Mouse (Mus musculus) limb, embryonic 14.5 days (tissue): ENCODE data around the gene Zfp617. TPM values are rescaled to one million over a fixed set of nuclear protein-coding genes. Genes with fewer than 3 reads are reported as not detected.

Experiments used
- ATAC-seq: fragments of 200-750 bp; cut with Nextera tagmentation; 2 replicates; pipeline ENCODE4 v1.8.0; 2017; ENCODE audit warnings: low read depth, moderate number of reproducible peaks, moderate TSS enrichment; ENCODE audit not compliant: low FRiP score
- DNase-seq: peaks from one replicate; pipeline ENCODE4 v3.0.0-alpha.2; 2015; ENCODE audit warnings: low spot score
- H3K27ac ChIP-seq: fragments of 300-500 bp; sonication (generic); replicated peaks from 2 replicates; pipeline ENCODE4 v1.5.1; 2014; ENCODE audit warnings: low read depth, mild to moderate bottlenecking, low read length, moderate library complexity, mixed read lengths
- H3K27me3 ChIP-seq: fragments of 300-500 bp; sonication (generic); 2 replicates; pipeline ENCODE4 v1.6.1; 2014; ENCODE audit warnings: low read length, mixed read lengths; ENCODE audit not compliant: control insufficient read depth, insufficient read depth
- H3K36me3 ChIP-seq: fragments of 300-500 bp; sonication (generic); 2 replicates; pipeline ENCODE4 v1.6.1; 2014; ENCODE audit warnings: mild to moderate bottlenecking, low read length, moderate library complexity, mixed read lengths; ENCODE audit not compliant: control insufficient read depth, insufficient read depth
- H3K4me1 ChIP-seq: fragments of 300-500 bp; sonication (generic); 2 replicates; pipeline ENCODE4 v1.6.1; 2014; ENCODE audit warnings: antibody characterized with exemption, low read length, mixed read lengths; ENCODE audit not compliant: control insufficient read depth, insufficient read depth
- H3K4me2 ChIP-seq: fragments of 300-500 bp; sonication (generic); replicated peaks from 2 replicates; pipeline ENCODE4 v1.6.1; 2014; ENCODE audit warnings: low read depth, mild to moderate bottlenecking, low read length, moderate library complexity; ENCODE audit not compliant: severe bottlenecking
- H3K4me3 ChIP-seq: fragments of 300-500 bp; sonication (generic); replicated peaks from 2 replicates; pipeline ENCODE4 v1.5.1; 2014; ENCODE audit warnings: low read length
- H3K9ac ChIP-seq: fragments of 300-500 bp; sonication (generic); 2 replicates; pipeline ENCODE4 v1.6.1; 2014; ENCODE audit warnings: mild to moderate bottlenecking, low read depth, low read length, moderate library complexity; ENCODE audit not compliant: severe bottlenecking
- H3K9me3 ChIP-seq: fragments of 300-500 bp; sonication (generic); 2 replicates; pipeline ENCODE4 v1.6.1; 2016; ENCODE audit warnings: low read length; ENCODE audit not compliant: control insufficient read depth
- POLR2A ChIP-seq: fragments of 200-500 bp; IDR thresholded peaks from 2 replicates; pipeline ENCODE4 v1.8.0; 2012; ENCODE audit warnings: inconsistent platforms, mild to moderate bottlenecking, moderate library complexity, borderline replicate concordance; ENCODE audit not compliant: insufficient read depth, insufficient read length; ENCODE audit errors: extremely low read depth
- WGBS: fragments of 180-500 bp; shearing (Covaris S2); extraction: QIAGEN DNeasy Blood & Tissue Kit; methylation state at CpG from one replicate; pipeline ENCODE4 v1.1.7; 2014; 5-methylcytosine and 5-hydroxymethylcytosine counted together
- polyA plus RNA-seq, 2 experiments: library from polyadenylated mRNA; depleted of rRNA in 1 of 2; stranded (reverse) in 1 of 2; unstranded in 1 of 2; fragments of >200 nt; fragmentation: Nextera tagmentation in 1 of 2; extraction: Ambion mirVana in 1 of 2; gene quantifications; 2 replicates each; pipeline versions ENCODE4 v1.2.1 to v1.2.3; 2012 to 2014

Gene Zfp617
- polyA plus RNA-seq, 2 experiments: 14.9 to 21.2 TPM

DNA sequence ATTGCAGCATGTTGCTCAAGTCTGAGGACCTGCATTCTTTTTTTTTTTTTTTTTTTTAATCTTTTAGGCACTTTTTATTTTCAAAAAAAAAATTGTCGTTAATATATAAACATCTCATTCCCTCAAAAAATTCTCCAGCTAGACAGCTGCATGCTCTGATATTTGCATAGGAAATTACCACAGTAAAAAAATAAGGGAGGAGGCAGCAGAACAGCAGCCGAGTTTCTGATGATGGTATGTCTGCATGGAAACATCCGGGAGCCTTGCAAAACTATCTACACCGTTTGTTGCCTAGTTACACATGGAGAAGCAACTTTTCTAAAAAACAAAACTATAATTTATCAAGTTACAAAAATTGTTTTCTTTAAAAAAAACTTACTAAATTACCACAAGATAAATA lies 73.0 kb downstream of the Zfp617 start:
- no peaks in the 10 kb centered on the region for H3K4me1 ChIP-seq
- H3K36me3 ChIP-seq: no peaks in the 10 kb centered on the region
- ATAC-seq: no peak
- no peak overlapping the region for H3K9ac ChIP-seq
- no peak overlapping the region for H3K4me2 ChIP-seq
- 82% methylated on average over 4 of the region's 4 CpGs for WGBS
- no peak for TF ChIP-seq POLR2A
- DNase-seq: no peak
- H3K27me3 ChIP-seq: no peaks in the 10 kb centered on the region
- no peak overlapping the region for H3K4me3 ChIP-seq
- H3K27ac ChIP-seq: no peak overlapping the region
- H3K9me3 ChIP-seq: no peaks in the 10 kb centered on the region

Other genes with a start within 250 kb of the Zfp617 start
- 0.28 and 0.39 TPM in 2 replicates for gene Unc13a, start 236.9 kb upstream of the Zfp617 start, polyA plus RNA-seq (2012; rRNA removed)
- 0.91 and 0.97 TPM in 2 replicates for gene Unc13a, start 236.9 kb upstream of the Zfp617 start, polyA plus RNA-seq (2014; fragmentation: Nextera tagmentation; extraction: Ambion mirVana)
- gene Jak3, start 232.3 kb upstream of the Zfp617 start, polyA plus RNA-seq (2012; rRNA removed): 8.0 and 11.1 TPM in 2 replicates
- gene Jak3, start 232.3 kb upstream of the Zfp617 start, polyA plus RNA-seq (2014; fragmentation: Nextera tagmentation; extraction: Ambion mirVana): 5.2 and 5.3 TPM in 2 replicates
- 1.8 and 2.5 TPM in 2 replicates for gene Insl3, start 219.4 kb upstream of the Zfp617 start, polyA plus RNA-seq (2012; rRNA removed)
- 1.7 TPM in 1 of 2 replicates, not detected in the other for gene Insl3, start 219.4 kb upstream of the Zfp617 start, polyA plus RNA-seq (2014; fragmentation: Nextera tagmentation; extraction: Ambion mirVana)
- gene B3gnt3, start 206.8 kb upstream of the Zfp617 start, polyA plus RNA-seq (2012; rRNA removed): 1.1 and 1.5 TPM in 2 replicates
- 0.67 and 0.77 TPM in 2 replicates for gene B3gnt3, start 206.8 kb upstream of the Zfp617 start, polyA plus RNA-seq (2014; fragmentation: Nextera tagmentation; extraction: Ambion mirVana)
- gene Fcho1, start 182.9 kb upstream of the Zfp617 start, polyA plus RNA-seq (2012; rRNA removed): 10.4 and 11.0 TPM in 2 replicates
- 3.3 and 3.6 TPM in 2 replicates for gene Fcho1, start 182.9 kb upstream of the Zfp617 start, polyA plus RNA-seq (2014; fragmentation: Nextera tagmentation; extraction: Ambion mirVana)
- gene Zfp709, start 26.6 kb upstream of the Zfp617 start, polyA plus RNA-seq (2012; rRNA removed): 1.9 and 2.3 TPM in 2 replicates
- gene Zfp709, start 26.6 kb upstream of the Zfp617 start, polyA plus RNA-seq (2014; fragmentation: Nextera tagmentation; extraction: Ambion mirVana): 7.9 and 9.0 TPM in 2 replicates
- gene Zfp882, start within 50 bp of the Zfp617 start, polyA plus RNA-seq (2012; rRNA removed): 3.4 and 5.5 TPM in 2 replicates
- 5.7 TPM in 2 replicates for gene Zfp882, start within 50 bp of the Zfp617 start, polyA plus RNA-seq (2014; fragmentation: Nextera tagmentation; extraction: Ambion mirVana)
- gene Zfp961, start 42.4 kb downstream of the Zfp617 start, polyA plus RNA-seq (2012; rRNA removed): 15.2 and 18.9 TPM in 2 replicates
- gene Zfp961, start 42.4 kb downstream of the Zfp617 start, polyA plus RNA-seq (2014; fragmentation: Nextera tagmentation; extraction: Ambion mirVana): 15.5 and 19.3 TPM in 2 replicates
- gene Cyp4f18, start 101.0 kb downstream of the Zfp617 start, polyA plus RNA-seq (2012; rRNA removed): 0.65 and 0.93 TPM in 2 replicates
- gene Cyp4f18, start 101.0 kb downstream of the Zfp617 start, polyA plus RNA-seq (2014; fragmentation: Nextera tagmentation; extraction: Ambion mirVana): 0.88 and 2.6 TPM in 2 replicates
- not detected in 2 replicates for gene Olfr372, start 132.6 kb downstream of the Zfp617 start, polyA plus RNA-seq (2012; rRNA removed)
- gene Olfr372, start 132.6 kb downstream of the Zfp617 start, polyA plus RNA-seq (2014; fragmentation: Nextera tagmentation; extraction: Ambion mirVana): not detected in 2 replicates
- gene Olfr373, start 174.5 kb downstream of the Zfp617 start, polyA plus RNA-seq (2012; rRNA removed): not detected in 2 replicates
- gene Olfr373, start 174.5 kb downstream of the Zfp617 start, polyA plus RNA-seq (2014; fragmentation: Nextera tagmentation; extraction: Ambion mirVana): not detected in 2 replicates
- not detected in 2 replicates for gene Olfr374, start 198.4 kb downstream of the Zfp617 start, polyA plus RNA-seq (2012; rRNA removed)
- 0.14 and 0.23 TPM in 2 replicates for gene Olfr374, start 198.4 kb downstream of the Zfp617 start, polyA plus RNA-seq (2014; fragmentation: Nextera tagmentation; extraction: Ambion mirVana)
- gene Tpm4, start 226.3 kb downstream of the Zfp617 start, polyA plus RNA-seq (2012; rRNA removed): 311 and 395 TPM in 2 replicates
- 579 and 584 TPM in 2 replicates for gene Tpm4, start 226.3 kb downstream of the Zfp617 start, polyA plus RNA-seq (2014; fragmentation: Nextera tagmentation; extraction: Ambion mirVana)